Mouse (Mus musculus) erythroblast, embryonic 14.5 days (primary cell): ENCODE results near the gene Gna15.

Source experiments
- GATA1 ChIP-seq: IDR thresholded peaks from 2 replicates; pipeline ENCODE4 v1.6.1; 2012; ENCODE audit warnings: low read length, inconsistent platforms, mixed read lengths
- TAL1 ChIP-seq: IDR thresholded peaks from 3 replicates; pipeline ENCODE4 v1.6.1; 2012; ENCODE audit warnings: low read length, inconsistent platforms, mixed read lengths

DNA sequence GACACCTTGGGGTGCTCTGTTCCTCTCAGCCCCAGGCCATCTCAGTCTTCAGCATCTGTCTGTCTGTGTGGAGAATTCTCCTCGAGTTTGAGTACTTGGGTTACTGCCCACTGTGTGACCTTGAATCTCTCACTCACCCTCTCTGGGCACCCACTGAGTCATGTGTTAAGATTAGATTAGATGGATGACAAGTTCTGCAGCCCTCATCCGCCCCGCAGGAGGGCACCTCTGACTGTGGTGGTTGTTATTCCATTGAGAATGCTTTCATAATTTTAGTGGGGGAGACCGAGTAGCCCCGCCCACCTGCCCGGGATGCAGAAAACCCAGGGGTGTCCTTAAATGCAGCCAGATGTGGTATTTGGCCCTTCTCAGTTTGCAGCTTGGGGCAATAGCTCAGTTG, 39.5 kb upstream of the Gna15 start:
- TF ChIP-seq GATA1 (no peak), TAL1 (no peak)
